Mouse (Mus musculus): ENCODE results near the gene Lefty2.

DNA sequence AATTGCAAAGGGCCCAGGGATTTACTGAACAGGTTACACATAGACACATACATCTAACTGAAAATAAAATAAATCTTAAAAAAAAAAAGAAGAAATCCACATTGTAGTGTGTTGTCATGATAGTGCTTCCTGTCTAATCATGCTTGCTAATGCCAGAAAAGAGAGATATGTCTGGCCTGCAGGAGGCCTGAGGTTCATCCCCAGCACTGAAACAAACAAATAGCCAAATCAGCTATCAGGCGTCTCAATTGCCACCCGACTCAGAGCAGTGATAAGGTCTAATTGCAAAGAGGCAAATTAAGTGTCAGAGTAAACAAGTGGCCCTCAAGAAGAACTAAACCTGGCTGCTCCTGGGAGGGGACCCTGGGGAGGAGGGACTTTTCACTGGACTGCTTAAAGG, 36.7 kb downstream of the Lefty2 start:
- no peak for TF ChIP-seq CTCF (IDR thresholded peaks at IDR 0.05; ENCODE audit: borderline replicate concordance, control insufficient read depth, extremely low read depth, insufficient read depth, low read length, poor library complexity)
- TF ChIP-seq POLR2A (IDR thresholded peaks at IDR 0.05; ENCODE audit: control insufficient read depth, extremely low read depth, insufficient read depth, low read length, poor library complexity): no peak

All from thymus, adult 2 months (tissue).